Mouse (Mus musculus) hematopoietic stem cell, adult 5-6 weeks (primary cell): ENCODE data around the gene Gm12695. TPM values are rescaled to one million over a fixed set of nuclear protein-coding genes. Genes with fewer than 3 reads are reported as not detected.
A peak's percentile ranks its signal among the peaks of the same experiment; 100 is the strongest.

Source experiments
- ATAC-seq, 2 experiments: fragments of 125-278 bp in 1 of 2; replicated peaks in 1 of 2; 2 replicates each; pipeline ENCODE4 v1.8.0; 2016 to 2017; ENCODE audit warnings: inconsistent platforms in 2 of 2, mild to moderate bottlenecking in 2 of 2, moderate number of reproducible peaks in 2 of 2, low read depth in 1 of 2, moderate TSS enrichment in 1 of 2; ENCODE audit not compliant: low FRiP score in 2 of 2, poor library complexity in 2 of 2, severe bottlenecking in 2 of 2, insufficient read depth in 1 of 2, low TSS enrichment in 1 of 2
- total RNA-seq: library from RNA; stranded (forward); fragments of 172-1452, 232-1000 nt; gene quantifications from 2 replicates; pipeline ENCODE4 v1.2.3, GENCODE M21; 2017

Gene Gm12695
- total RNA-seq, 1 experiment from 2014 or later, result not detected

DNA sequence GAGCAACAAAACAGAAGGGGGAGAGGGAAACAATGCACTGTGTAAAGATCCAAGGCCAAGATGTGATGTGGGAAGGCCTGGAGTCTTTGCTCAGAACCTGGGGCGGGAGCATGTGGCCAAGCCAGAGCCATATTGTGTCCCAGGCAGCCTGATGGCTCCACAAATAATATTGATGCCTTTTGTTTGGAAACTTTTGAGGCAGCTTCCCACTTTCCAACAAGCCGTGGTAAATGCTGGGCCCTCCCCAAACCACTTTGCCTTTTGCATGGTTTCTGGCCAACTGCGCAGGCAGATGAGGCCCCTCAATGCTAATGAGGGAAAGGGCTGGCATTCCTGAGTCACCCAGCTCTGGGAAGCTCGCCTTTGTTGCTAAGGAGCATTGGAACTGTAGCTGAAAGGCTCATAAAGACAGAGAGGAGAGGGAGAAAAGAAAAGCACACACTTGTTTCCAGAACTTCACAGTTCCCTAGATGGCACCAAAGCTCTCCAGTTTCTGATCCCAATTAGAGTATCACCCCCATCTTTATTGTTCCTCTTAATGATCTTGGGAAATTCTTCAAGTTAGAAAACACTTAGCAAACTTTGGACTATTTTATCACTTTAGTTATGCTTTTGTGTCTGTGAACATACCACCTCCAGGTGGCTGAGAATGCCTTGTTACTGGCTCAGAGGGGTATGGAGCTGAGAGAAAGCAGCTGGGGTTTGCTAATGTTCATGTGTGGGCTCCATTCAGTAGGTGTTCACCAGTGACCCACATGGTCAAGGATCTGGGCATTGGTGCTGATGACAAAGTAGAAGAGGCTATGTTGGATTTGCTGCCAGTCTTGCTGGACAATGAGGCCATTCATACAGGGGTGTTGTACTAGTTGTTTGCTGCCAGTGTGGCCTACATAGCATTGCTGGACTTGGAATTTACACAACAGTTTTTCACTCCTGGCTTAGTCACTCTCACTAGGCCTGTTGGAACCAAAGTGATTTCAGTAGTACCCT is 65.7 kb downstream of the Gm12695 start:
- no peak for ATAC-seq

GRCm38 (mm10) chr4:96718503-96718902 is 66.5 kb downstream of the Gm12695 start:
- no peak for ATAC-seq

- ATAC-seq, result peak; percentile 65 to 71; a peak in 2 of 4 replicates
Observed at GRCm38 (mm10) chr4:96705281-96705951, 79.6 kb downstream of the Gm12695 start.

DNA sequence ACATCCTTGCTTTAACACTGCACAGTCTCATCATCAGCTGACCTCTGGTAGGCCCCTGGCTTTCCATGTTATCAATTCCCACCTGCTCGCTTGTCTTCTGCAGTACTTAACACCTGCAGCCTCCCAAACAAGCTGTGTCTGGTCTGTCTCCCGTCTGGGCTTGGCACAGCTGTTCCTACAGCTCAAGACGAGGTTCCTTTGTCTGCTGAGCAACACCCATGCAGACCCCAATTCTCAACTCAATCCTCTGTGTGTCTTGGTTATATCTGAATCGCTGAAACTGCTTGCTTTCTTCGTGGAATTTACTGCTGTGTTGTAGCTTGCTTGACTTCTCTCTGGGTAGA is 86.8 kb downstream of the Gm12695 start:
- ATAC-seq, result no peak

- no peak for ATAC-seq
Observed at GRCm38 (mm10) chr4:96697511-96698217, 87.3 kb downstream of the Gm12695 start.

DNA sequence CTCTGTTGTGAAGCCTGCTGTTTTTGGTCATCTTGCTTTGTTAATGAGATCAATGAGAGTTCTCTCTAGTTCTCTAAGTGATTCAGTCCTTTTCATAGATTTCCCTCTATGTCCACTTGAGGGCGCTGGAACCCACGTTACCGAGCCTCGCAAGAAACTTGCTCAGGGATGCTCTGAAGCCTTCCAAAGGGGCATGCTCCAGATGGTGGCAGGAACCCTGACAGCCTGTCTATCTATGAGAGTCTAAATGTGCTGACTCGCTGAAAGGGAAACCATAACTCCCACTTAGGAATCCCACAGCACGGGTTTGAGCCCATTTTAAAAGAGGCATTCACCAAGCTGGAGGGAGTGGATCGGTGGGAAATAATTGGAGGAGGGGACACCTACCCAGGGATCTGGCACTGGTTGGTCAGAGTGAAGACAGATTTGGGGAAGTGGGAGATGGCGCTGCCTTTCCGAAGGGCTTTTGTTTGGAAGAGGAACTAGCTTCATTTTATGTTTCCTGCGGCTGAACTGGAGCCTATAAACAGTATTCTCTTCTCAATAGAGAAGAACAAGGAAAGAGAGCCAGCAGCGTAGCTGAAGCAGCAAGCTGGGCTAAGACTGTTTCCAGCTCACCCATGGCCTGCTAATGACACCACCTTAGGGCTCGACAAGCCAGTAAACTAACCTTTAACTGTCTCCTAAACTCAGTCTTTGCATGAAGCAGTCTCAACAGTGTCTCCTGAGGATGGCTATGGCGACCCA is 88.2 kb downstream of the Gm12695 start:
- ATAC-seq, result peak; percentile 88 to 92

GRCm38 (mm10) chr4:96687358-96687803 is 97.6 kb downstream of the Gm12695 start:
- no peak for ATAC-seq

GRCm38 (mm10) chr4:96683474-96683873 is 101.5 kb downstream of the Gm12695 start:
- no peak for ATAC-seq

- ATAC-seq, result no peak
Observed at GRCm38 (mm10) chr4:96680966-96681365, 104.0 kb downstream of the Gm12695 start.

DNA sequence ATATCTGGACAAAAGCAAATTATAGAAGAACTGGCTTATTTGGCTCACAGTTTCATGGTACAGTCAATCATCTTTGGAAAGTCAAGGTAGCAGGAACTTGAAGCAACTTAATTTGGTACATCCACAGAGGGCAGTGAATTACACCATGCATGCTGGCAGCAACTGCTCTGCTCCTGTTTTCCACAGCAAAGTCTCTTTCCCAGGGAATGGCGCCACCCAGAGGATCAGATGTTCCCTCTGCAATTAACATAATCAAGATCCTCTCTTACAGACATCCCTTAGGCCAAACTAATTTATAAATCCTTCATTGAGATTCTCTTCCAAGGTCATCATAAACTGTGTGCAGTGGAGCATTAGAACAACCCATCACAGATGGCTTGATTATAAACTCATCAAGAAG is 104.8 kb downstream of the Gm12695 start:
- peak; percentile 56 to 64; a peak in 3 of 4 replicates for ATAC-seq

Other genes with a start within 250 kb of the Gm12695 start
- 21.2 and 23.0 TPM in 2 replicates for gene Cyp2j6, start 231.5 kb downstream of the Gm12695 start, total RNA-seq
- 56.8 and 62.0 TPM in 2 replicates for gene Cyp2j9, start 193.6 kb downstream of the Gm12695 start, total RNA-seq
- not detected in 2 replicates for gene Cyp2j5, start 121.0 kb downstream of the Gm12695 start, total RNA-seq